Mouse (Mus musculus) liver, embryonic 14.5 days (tissue): ENCODE results near the gene Gja10.

Source experiments
- CTCF ChIP-seq: IDR thresholded peaks from 2 replicates; pipeline ENCODE4 v1.5.1; 2016; ENCODE audit warnings: antibody characterized with exemption, low read depth, control low read depth
- EP300 ChIP-seq: IDR thresholded peaks from 2 replicates; pipeline ENCODE4 v1.6.1; 2016; ENCODE audit warnings: antibody characterized with exemption, low read depth

DNA sequence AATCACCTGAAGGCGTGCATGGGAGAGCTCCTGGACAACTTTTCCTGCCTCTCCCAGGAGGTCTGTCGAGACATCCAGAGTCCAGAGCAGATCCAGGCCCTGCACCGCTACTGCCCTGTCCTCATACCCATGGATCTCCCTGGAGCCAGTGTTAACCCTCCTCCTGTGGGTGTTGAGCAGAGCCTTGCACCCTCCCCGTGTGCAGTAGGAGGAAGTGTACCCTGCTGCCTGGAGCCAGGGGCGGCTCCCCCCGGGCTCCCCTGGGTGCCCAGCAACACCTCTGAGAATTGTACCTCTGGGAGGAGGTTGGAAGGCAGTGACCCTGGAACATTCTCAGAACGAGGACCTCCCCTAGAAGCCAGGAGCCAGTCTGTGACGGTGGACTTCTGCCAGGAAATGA lies 22.7 kb downstream of the Gja10 start:
- no peak for TF ChIP-seq CTCF
- TF ChIP-seq EP300 = no peak
